Mouse (Mus musculus) liver, adult 2 months (tissue): ENCODE measurements at regions not wholly inside any gene's neighbourhood (a gene's known extent, or its start where the extent isn't known, plus 50 kb on each side); places are given as distances from the start of the nearest gene placed in this dataset.

ENCODE experiments used
- CTCF ChIP-seq: fragments of 200-500 bp; IDR thresholded peaks from 2 replicates; pipeline ENCODE4 v1.5.1; 2011; ENCODE audit warnings: low read depth, low read length, control low read depth
- POLR2A ChIP-seq: fragments of 200-500 bp; IDR thresholded peaks from 2 replicates; pipeline ENCODE4 v1.6.1; 2011; ENCODE audit warnings: low read length, control low read depth; ENCODE audit not compliant: insufficient read depth; ENCODE audit errors: extremely low read depth

DNA sequence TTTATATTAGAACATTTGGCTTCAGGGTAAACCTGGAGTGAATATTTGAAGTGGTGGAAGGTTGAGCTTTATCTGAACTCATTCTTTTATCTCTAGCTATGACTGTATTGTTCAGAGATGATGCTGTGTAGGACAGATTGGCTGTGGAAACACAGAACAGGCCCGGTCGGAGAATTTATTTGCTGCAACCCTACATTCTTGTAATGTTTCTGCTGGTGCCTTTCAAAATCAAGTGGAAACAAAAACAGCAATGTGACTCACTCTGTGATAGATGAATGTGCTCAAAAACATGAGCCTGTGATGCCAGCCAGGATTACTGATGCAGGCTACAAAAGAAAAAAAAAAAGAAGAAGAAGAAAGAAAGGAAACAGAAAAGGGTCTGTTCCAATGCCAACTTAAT, 928.3 kb downstream of the Efnb2 start:
- TF ChIP-seq POLR2A (no peak), CTCF (no peak)
